Mouse (Mus musculus) lung, embryonic 16.5 days (tissue): Measurements from ENCODE around the gene Usp25. TPM values are rescaled to one million over a fixed set of nuclear protein-coding genes. Genes with fewer than 3 reads are reported as not detected.

ENCODE experiments used
- ATAC-seq: fragments of 200-750 bp; cut with Nextera tagmentation; 2 replicates; pipeline ENCODE4 v1.8.0; 2017; ENCODE audit warnings: low read depth, mild to moderate bottlenecking, moderate library complexity
- H3K27ac ChIP-seq: fragments of 300-500 bp; sonication (generic); 2 replicates; pipeline ENCODE4 v1.5.1; 2014; ENCODE audit warnings: mild to moderate bottlenecking, control low read depth, low read length
- H3K27me3 ChIP-seq: fragments of 300-500 bp; sonication (generic); 2 replicates; pipeline ENCODE4 v1.6.1; 2014; ENCODE audit warnings: low read depth, low read length, mixed read lengths; ENCODE audit not compliant: control insufficient read depth, insufficient read depth
- H3K36me3 ChIP-seq: fragments of 300-500 bp; sonication (generic); 2 replicates; pipeline ENCODE4 v1.6.1; 2014; ENCODE audit warnings: low read length; ENCODE audit not compliant: control insufficient read depth, insufficient read depth
- H3K4me1 ChIP-seq: fragments of 300-500 bp; sonication (generic); replicated peaks from 2 replicates; pipeline ENCODE4 v1.6.1; 2014; ENCODE audit warnings: low read length, mixed read lengths; ENCODE audit not compliant: control insufficient read depth, insufficient read depth
- H3K4me2 ChIP-seq: fragments of 300-500 bp; sonication (generic); 2 replicates; pipeline ENCODE4 v1.6.1; 2014; ENCODE audit warnings: low read depth, low read length, control low read depth
- H3K4me3 ChIP-seq: fragments of 300-500 bp; sonication (generic); 2 replicates; pipeline ENCODE4 v1.5.1; 2014; ENCODE audit warnings: mild to moderate bottlenecking, low read length, control low read depth
- H3K9ac ChIP-seq: fragments of 300-500 bp; sonication (generic); 2 replicates; pipeline ENCODE4 v1.6.1; 2014; ENCODE audit warnings: low read length, control low read depth
- H3K9me3 ChIP-seq: fragments of 300-500 bp; sonication (generic); 2 replicates; pipeline ENCODE4 v1.6.1; 2016; ENCODE audit warnings: low read length; ENCODE audit not compliant: control insufficient read depth
- WGBS: fragments of 180-500 bp; shearing (Covaris S2); extraction: QIAGEN DNeasy Blood & Tissue Kit; methylation state at CpG from one replicate; pipeline ENCODE4 v1.1.7; 2014; 5-methylcytosine and 5-hydroxymethylcytosine counted together
- polyA plus RNA-seq: library from polyadenylated mRNA; unstranded; fragments of >200 nt; fragmentation: Nextera tagmentation; extraction: Ambion mirVana; gene quantifications from 2 replicates; pipeline ENCODE4 v1.2.1, GENCODE M21; 2015

Usp25 gene
- polyA plus RNA-seq, 1 experiment from 2014 or later, result 15.4 TPM

GRCm38 (mm10) chr16:77014321-77015211, 1.1 kb downstream of the Usp25 start:
- ATAC-seq, result no peak
- peaks cover 16% of the 10 kb centered on the region for H3K4me1 ChIP-seq
- H3K4me3 ChIP-seq, result peak overlapping the region; percentile 83
- no peaks in the 10 kb centered on the region for H3K9me3 ChIP-seq
- peak overlapping the region; percentile 79 for H3K4me2 ChIP-seq
- no peaks in the 10 kb centered on the region for H3K36me3 ChIP-seq
- peak overlapping the region; percentile 88 for H3K9ac ChIP-seq
- H3K27ac ChIP-seq, result peak overlapping the region; percentile 92
- WGBS, result 4% methylated on average over 17 of the region's 17 CpGs
- no peaks in the 10 kb centered on the region for H3K27me3 ChIP-seq

GRCm38 (mm10) chr16:77015380-77016346, 2.2 kb downstream of the Usp25 start:
- ATAC-seq, result no peak
- no peaks in the 10 kb centered on the region for H3K36me3 ChIP-seq
- H3K4me3 ChIP-seq, result peak overlapping the region; percentile 83
- H3K9me3 ChIP-seq, result no peaks in the 10 kb centered on the region
- H3K4me2 ChIP-seq, result peak overlapping the region; percentile 79
- 44% methylated on average over 4 of the region's 4 CpGs for WGBS
- no peak overlapping the region for H3K27ac ChIP-seq
- no peaks in the 10 kb centered on the region for H3K27me3 ChIP-seq
- H3K4me1 ChIP-seq, result peaks cover 22% of the 10 kb centered on the region
- H3K9ac ChIP-seq, result no peak overlapping the region

- no peak for ATAC-seq
- H3K9ac ChIP-seq, result no peak overlapping the region
- H3K4me2 ChIP-seq, result no peak overlapping the region
- H3K4me1 ChIP-seq, result peaks cover 22% of the 10 kb centered on the region
- no peak overlapping the region for H3K4me3 ChIP-seq
- no peaks in the 10 kb centered on the region for H3K27me3 ChIP-seq
- whole genome bisulfite sequencing, result 77% methylated on average over 7 of the region's 7 CpGs
- no peaks in the 10 kb centered on the region for H3K9me3 ChIP-seq
- H3K36me3 ChIP-seq, result no peaks in the 10 kb centered on the region
- H3K27ac ChIP-seq, result no peak overlapping the region
Measured at GRCm38 (mm10) chr16:77017931-77018330, 4.4 kb downstream of the Usp25 start.

- no peak overlapping the region for H3K4me3 ChIP-seq
- ATAC-seq, result 0 out of 2 replicates have a peak, but pooled peaks have one; percentile 7
- H3K27me3 ChIP-seq, result no peaks in the 10 kb centered on the region
- no peak overlapping the region for H3K4me2 ChIP-seq
- peaks cover 16% of the 10 kb centered on the region for H3K4me1 ChIP-seq
- peaks cover 5% of the 10 kb centered on the region for H3K9me3 ChIP-seq
- peaks cover 11% of the 10 kb centered on the region for H3K36me3 ChIP-seq
- 59% methylated on average over 3 of the region's 3 CpGs for WGBS
- no peak overlapping the region for H3K9ac ChIP-seq
- H3K27ac ChIP-seq, result no peak overlapping the region
Measured at GRCm38 (mm10) chr16:77020190-77020589, 6.7 kb downstream of the Usp25 start.

- Histone ChIP-seq H3K36me3 (peaks cover 12% of the 10 kb centered on the region), H3K4me1 (peaks cover 27% of the 10 kb centered on the region), H3K27me3 (no peaks in the 10 kb centered on the region), H3K9ac (no peak overlapping the region), H3K27ac (no peak overlapping the region), H3K9me3 (peaks cover 6% of the 10 kb centered on the region), H3K4me3 (no peak overlapping the region), H3K4me2 (no peak overlapping the region)
- WGBS, result 80% methylated on average over 7 of the region's 7 CpGs
- no peak for ATAC-seq
Measured at GRCm38 (mm10) chr16:77023627-77024379, 10.3 kb downstream of the Usp25 start.

GRCm38 (mm10) chr16:77026099-77026498, 12.6 kb downstream of the Usp25 start:
- H3K4me2 ChIP-seq, result no peak overlapping the region
- ATAC-seq, result no peak
- peaks cover 12% of the 10 kb centered on the region for H3K36me3 ChIP-seq
- no peak overlapping the region for H3K4me3 ChIP-seq
- peaks cover 37% of the 10 kb centered on the region for H3K4me1 ChIP-seq
- no peak overlapping the region for H3K9ac ChIP-seq
- H3K27me3 ChIP-seq, result no peaks in the 10 kb centered on the region
- peaks cover 6% of the 10 kb centered on the region for H3K9me3 ChIP-seq
- 87% methylated on average over 4 of the region's 4 CpGs for WGBS
- no peak overlapping the region for H3K27ac ChIP-seq

- Histone ChIP-seq H3K9me3 (peaks cover 6% of the 10 kb centered on the region), H3K36me3 (peaks cover 12% of the 10 kb centered on the region), H3K27ac (no peak overlapping the region), H3K4me2 (no peak overlapping the region), H3K4me3 (no peak overlapping the region), H3K4me1 (peaks cover 37% of the 10 kb centered on the region), H3K9ac (no peak overlapping the region), H3K27me3 (no peaks in the 10 kb centered on the region)
- 77% methylated on average over 6 of the region's 6 CpGs for WGBS
- ATAC-seq, result no peak
Measured at GRCm38 (mm10) chr16:77026933-77027332, 13.4 kb downstream of the Usp25 start.

GRCm38 (mm10) chr16:77027976-77028686, 14.6 kb downstream of the Usp25 start:
- peak; percentile 63; the same call in 1 of the 2 replicates for ATAC-seq
- Histone ChIP-seq H3K27ac (peak overlapping the region; percentile 47; the same call in 1 of the 2 replicates), H3K9me3 (peaks cover 6% of the 10 kb centered on the region), H3K4me1 (peaks cover 37% of the 10 kb centered on the region), H3K4me3 (peak overlapping the region; percentile 33), H3K4me2 (peak overlapping the region; percentile 50), H3K36me3 (peaks cover 12% of the 10 kb centered on the region), H3K27me3 (no peaks in the 10 kb centered on the region), H3K9ac (peak overlapping the region; percentile 49)
- WGBS, result 42% methylated on average over 14 of the region's 14 CpGs
